Mouse (Mus musculus): ENCODE results near the gene Esrrg.
A peak's percentile ranks its signal among the peaks of the same experiment; 100 is the strongest.

Esrrg gene

GRCm38 (mm10) chr1:187900756-187901155 lies 292.2 kb downstream of the Esrrg start:
- peak in 1 of 2 experiments; percentile 14 for DNase-seq (ENCODE audit: inconsistent age in 2 of 2, low spot score in 1 of 2)

- no peak for DNase-seq (ENCODE audit: inconsistent age in 2 of 2, low spot score in 1 of 2)
Measured at GRCm38 (mm10) chr1:187902176-187902575, 293.6 kb downstream of the Esrrg start.

GRCm38 (mm10) chr1:187904731-187905130 lies 296.1 kb downstream of the Esrrg start:
- no peak for DNase-seq (ENCODE audit: inconsistent age in 2 of 2, low spot score in 1 of 2)

GRCm38 (mm10) chr1:187907407-187907806 lies 298.8 kb downstream of the Esrrg start:
- no peak for DNase-seq (ENCODE audit: inconsistent age in 2 of 2, low spot score in 1 of 2)

- DNase-seq (ENCODE audit: inconsistent age in 2 of 2, low spot score in 1 of 2), result no peak
Measured at GRCm38 (mm10) chr1:187907871-187908270, 299.3 kb downstream of the Esrrg start.

GRCm38 (mm10) chr1:187910718-187911117 lies 302.1 kb downstream of the Esrrg start:
- peak; percentile 83 to 87 for DNase-seq (ENCODE audit: inconsistent age in 2 of 2, low spot score in 1 of 2)

GRCm38 (mm10) chr1:187911201-187911600 lies 302.6 kb downstream of the Esrrg start:
- no peak for DNase-seq (ENCODE audit: inconsistent age in 2 of 2, low spot score in 1 of 2)

- no peak for DNase-seq (ENCODE audit: inconsistent age in 2 of 2, low spot score in 1 of 2)
Measured at GRCm38 (mm10) chr1:187918303-187918702, 309.7 kb downstream of the Esrrg start.

GRCm38 (mm10) chr1:187918939-187919338 lies 310.3 kb downstream of the Esrrg start:
- no peak for DNase-seq (ENCODE audit: inconsistent age in 2 of 2, low spot score in 1 of 2)

GRCm38 (mm10) chr1:187920156-187920777 lies 311.7 kb downstream of the Esrrg start:
- no peak for DNase-seq (ENCODE audit: inconsistent age in 2 of 2, low spot score in 1 of 2)

GRCm38 (mm10) chr1:187931146-187931545 lies 322.6 kb downstream of the Esrrg start:
- DNase-seq (ENCODE audit: inconsistent age in 2 of 2, low spot score in 1 of 2), result no peak

GRCm38 (mm10) chr1:187938652-187939051 lies 330.1 kb downstream of the Esrrg start:
- DNase-seq (ENCODE audit: inconsistent age in 2 of 2, low spot score in 1 of 2), result no peak

- no peak for DNase-seq (ENCODE audit: inconsistent age in 2 of 2, low spot score in 1 of 2)
Measured at GRCm38 (mm10) chr1:187939078-187939477, 330.5 kb downstream of the Esrrg start.

- no peak for DNase-seq (ENCODE audit: inconsistent age in 2 of 2, low spot score in 1 of 2)
Measured at GRCm38 (mm10) chr1:187951506-187951905, 342.9 kb downstream of the Esrrg start.

- no peak for DNase-seq (ENCODE audit: inconsistent age in 2 of 2, low spot score in 1 of 2)
Measured at GRCm38 (mm10) chr1:187956702-187957101, 348.1 kb downstream of the Esrrg start.

GRCm38 (mm10) chr1:187959192-187959591 lies 350.6 kb downstream of the Esrrg start:
- no peak for DNase-seq (ENCODE audit: inconsistent age in 2 of 2, low spot score in 1 of 2)

GRCm38 (mm10) chr1:187961452-187961851 lies 352.9 kb downstream of the Esrrg start:
- no peak for DNase-seq (ENCODE audit: inconsistent age in 2 of 2, low spot score in 1 of 2)

GRCm38 (mm10) chr1:187964829-187965760 lies 356.5 kb downstream of the Esrrg start:
- DNase-seq (ENCODE audit: inconsistent age in 2 of 2, low spot score in 1 of 2), result no peak

GRCm38 (mm10) chr1:187965921-187966320 lies 357.3 kb downstream of the Esrrg start:
- no peak for DNase-seq (ENCODE audit: inconsistent age in 2 of 2, low spot score in 1 of 2)

GRCm38 (mm10) chr1:187968379-187968778 lies 359.8 kb downstream of the Esrrg start:
- no peak for DNase-seq (ENCODE audit: inconsistent age in 2 of 2, low spot score in 1 of 2)

GRCm38 (mm10) chr1:187969491-187969890 lies 360.9 kb downstream of the Esrrg start:
- DNase-seq (ENCODE audit: inconsistent age in 2 of 2, low spot score in 1 of 2), result no peak

GRCm38 (mm10) chr1:187974396-187974795 lies 365.8 kb downstream of the Esrrg start:
- DNase-seq (ENCODE audit: inconsistent age in 2 of 2, low spot score in 1 of 2), result peak; percentile 46 to 82
